Mouse (Mus musculus): Measurements from ENCODE around the gene Slc46a2. TPM values are rescaled to one million over a fixed set of nuclear protein-coding genes. Genes with fewer than 3 reads are reported as not detected.

The Slc46a2 gene
- polyA plus RNA-seq, 1 experiment from 2014 or later, result 0.14 TPM

DNA sequence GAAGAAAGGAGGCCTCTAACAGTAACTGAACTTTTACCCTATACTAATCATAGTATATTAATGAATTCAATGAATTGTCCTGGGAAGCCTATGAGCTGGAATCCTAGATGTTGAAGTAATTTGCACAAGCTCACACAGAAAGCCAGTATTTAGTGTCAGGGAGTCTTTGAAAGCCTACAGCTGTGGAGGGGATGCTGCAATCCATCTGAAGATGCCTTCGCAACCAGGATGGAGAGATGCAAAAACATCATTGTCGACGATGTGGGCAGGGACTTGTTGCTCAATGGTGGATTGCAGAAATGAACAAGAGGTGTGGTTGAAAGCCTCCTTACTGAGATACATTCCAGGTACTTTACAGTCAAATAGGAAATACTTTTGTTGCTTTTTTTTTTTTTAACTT, 3.1 kb upstream of the Slc46a2 start:
- no peak overlapping the region for H3K4me2 ChIP-seq (ENCODE audit: low read depth, low read length)
- 0 out of 2 replicates have a peak, but pooled peaks cover 4% of the 10 kb centered on the region for H3K27me3 ChIP-seq (ENCODE audit: control insufficient read depth, insufficient read depth, low read length)
- no peak overlapping the region for H3K27ac ChIP-seq (ENCODE audit: low read length)
- no peak overlapping the region for H3K9ac ChIP-seq (ENCODE audit: low read length)
- ATAC-seq (ENCODE audit: insufficient read depth, low FRiP score), result no peak
- H3K36me3 ChIP-seq (ENCODE audit: control insufficient read depth, insufficient read depth, low read length), result no peaks in the 10 kb centered on the region
- 86% methylated on average over 3 of the region's 3 CpGs for WGBS
- no peaks in the 10 kb centered on the region for H3K4me1 ChIP-seq (ENCODE audit: control insufficient read depth, insufficient read depth, low read length)
- no peak overlapping the region for H3K4me3 ChIP-seq (replicated peaks; ENCODE audit: low read length)
- no peaks in the 10 kb centered on the region for H3K9me3 ChIP-seq (replicated peaks; ENCODE audit: control insufficient read depth, low read length)

- peaks cover 2% of the 10 kb centered on the region; the same call in 1 of the 2 replicates for H3K4me1 ChIP-seq (ENCODE audit: control insufficient read depth, insufficient read depth, low read length)
- WGBS, result 91% methylated on average over 2 of the region's 2 CpGs
- no peak overlapping the region for H3K4me2 ChIP-seq (ENCODE audit: low read depth, low read length)
- no peaks in the 10 kb centered on the region for H3K36me3 ChIP-seq (ENCODE audit: control insufficient read depth, insufficient read depth, low read length)
- no peaks in the 10 kb centered on the region for H3K9me3 ChIP-seq (replicated peaks; ENCODE audit: control insufficient read depth, low read length)
- no peak overlapping the region for H3K27ac ChIP-seq (ENCODE audit: low read length)
- no peak overlapping the region for H3K9ac ChIP-seq (ENCODE audit: low read length)
- H3K4me3 ChIP-seq (replicated peaks; ENCODE audit: low read length), result no peak overlapping the region
- ATAC-seq (ENCODE audit: insufficient read depth, low FRiP score), result no peak
- H3K27me3 ChIP-seq (ENCODE audit: control insufficient read depth, insufficient read depth, low read length), result 0 out of 2 replicates have a peak, but pooled peaks cover under 1% of the 10 kb centered on the region
Measured at GRCm38 (mm10) chr4:59908785-59909184, 6.1 kb downstream of the Slc46a2 start.

- Histone ChIP-seq H3K4me1 (ENCODE audit: control insufficient read depth, insufficient read depth, low read length) (peaks cover 2% of the 10 kb centered on the region; the same call in 1 of the 2 replicates), H3K4me3 (replicated peaks; ENCODE audit: low read length) (no peak overlapping the region), H3K27ac (ENCODE audit: low read length) (no peak overlapping the region), H3K4me2 (ENCODE audit: low read depth, low read length) (no peak overlapping the region), H3K9me3 (replicated peaks; ENCODE audit: control insufficient read depth, low read length) (no peaks in the 10 kb centered on the region), H3K27me3 (ENCODE audit: control insufficient read depth, insufficient read depth, low read length) (no peaks in the 10 kb centered on the region), H3K36me3 (ENCODE audit: control insufficient read depth, insufficient read depth, low read length) (no peaks in the 10 kb centered on the region), H3K9ac (ENCODE audit: low read length) (no peak overlapping the region)
- no peak for ATAC-seq (ENCODE audit: insufficient read depth, low FRiP score)
- WGBS, result 38% methylated on average over 10 of the region's 10 CpGs
Measured at GRCm38 (mm10) chr4:59907657-59908230, 7.1 kb downstream of the Slc46a2 start.

GRCm38 (mm10) chr4:59907092-59907491, 7.8 kb downstream of the Slc46a2 start:
- 70% methylated on average over 6 of the region's 6 CpGs for WGBS
- H3K9ac ChIP-seq (ENCODE audit: low read length), result no peak overlapping the region
- no peak for ATAC-seq (ENCODE audit: insufficient read depth, low FRiP score)
- H3K4me3 ChIP-seq (replicated peaks; ENCODE audit: low read length), result no peak overlapping the region
- no peaks in the 10 kb centered on the region for H3K27me3 ChIP-seq (ENCODE audit: control insufficient read depth, insufficient read depth, low read length)
- H3K27ac ChIP-seq (ENCODE audit: low read length), result no peak overlapping the region
- H3K36me3 ChIP-seq (ENCODE audit: control insufficient read depth, insufficient read depth, low read length), result no peaks in the 10 kb centered on the region
- no peak overlapping the region for H3K4me2 ChIP-seq (ENCODE audit: low read depth, low read length)
- H3K4me1 ChIP-seq (ENCODE audit: control insufficient read depth, insufficient read depth, low read length), result peaks cover 2% of the 10 kb centered on the region; the same call in 1 of the 2 replicates
- H3K9me3 ChIP-seq (replicated peaks; ENCODE audit: control insufficient read depth, low read length), result no peaks in the 10 kb centered on the region

DNA sequence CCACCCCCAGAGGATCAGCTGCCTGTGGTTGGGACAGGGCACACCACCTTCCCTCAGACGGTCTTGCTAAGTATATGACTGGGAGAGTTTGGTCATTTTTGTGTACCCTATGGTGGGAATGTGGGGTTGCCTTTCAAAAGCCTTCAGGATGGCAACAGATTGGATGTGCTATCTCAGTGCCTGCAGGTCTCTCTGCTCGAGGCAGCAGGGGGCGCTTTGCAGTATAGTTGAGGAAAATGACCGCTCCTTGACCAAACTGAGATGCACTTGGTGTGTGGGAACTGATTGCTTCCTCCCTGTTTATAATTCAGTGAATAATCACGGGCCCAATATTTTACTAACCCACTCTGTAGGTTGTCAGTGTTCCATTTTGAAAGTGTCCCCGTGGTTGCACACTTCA, 12.3 kb downstream of the Slc46a2 start:
- Histone ChIP-seq H3K9me3 (replicated peaks; ENCODE audit: control insufficient read depth, low read length) (no peaks in the 10 kb centered on the region), H3K27me3 (ENCODE audit: control insufficient read depth, insufficient read depth, low read length) (no peaks in the 10 kb centered on the region), H3K9ac (ENCODE audit: low read length) (no peak overlapping the region), H3K4me1 (ENCODE audit: control insufficient read depth, insufficient read depth, low read length) (no peaks in the 10 kb centered on the region), H3K4me2 (ENCODE audit: low read depth, low read length) (no peak overlapping the region), H3K4me3 (replicated peaks; ENCODE audit: low read length) (no peak overlapping the region), H3K27ac (ENCODE audit: low read length) (no peak overlapping the region), H3K36me3 (ENCODE audit: control insufficient read depth, insufficient read depth, low read length) (peaks cover 2% of the 10 kb centered on the region; the same call in 1 of the 2 replicates)
- ATAC-seq (ENCODE audit: insufficient read depth, low FRiP score), result no peak
- WGBS, result 69% methylated on average over 6 of the region's 6 CpGs

DNA sequence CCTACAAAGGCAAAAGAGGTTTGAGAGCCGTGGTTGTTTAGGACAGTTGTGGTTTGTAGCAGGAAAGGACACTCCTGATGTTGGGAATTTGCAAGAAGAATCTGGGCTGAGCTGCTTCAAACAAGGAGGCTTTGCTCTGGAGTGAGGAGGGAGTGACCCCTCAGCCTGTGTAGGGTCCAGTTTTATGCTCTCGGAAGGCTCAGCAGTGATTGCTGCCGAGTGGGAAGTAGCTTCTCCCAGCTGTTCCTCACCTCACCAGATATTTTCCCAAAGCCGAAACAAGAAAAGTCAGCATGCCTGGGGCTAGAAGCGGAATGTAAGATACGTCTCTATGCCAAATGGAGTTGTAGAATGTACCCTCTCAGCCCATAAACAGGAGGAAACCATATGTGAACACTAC, 13.0 kb downstream of the Slc46a2 start:
- Histone ChIP-seq H3K4me2 (ENCODE audit: low read depth, low read length) (no peak overlapping the region), H3K4me3 (replicated peaks; ENCODE audit: low read length) (no peak overlapping the region), H3K9ac (ENCODE audit: low read length) (no peak overlapping the region), H3K27ac (ENCODE audit: low read length) (no peak overlapping the region; the same call in 1 of the 2 replicates), H3K9me3 (replicated peaks; ENCODE audit: control insufficient read depth, low read length) (no peaks in the 10 kb centered on the region), H3K4me1 (ENCODE audit: control insufficient read depth, insufficient read depth, low read length) (no peaks in the 10 kb centered on the region), H3K36me3 (ENCODE audit: control insufficient read depth, insufficient read depth, low read length) (peaks cover 2% of the 10 kb centered on the region; the same call in 1 of the 2 replicates), H3K27me3 (ENCODE audit: control insufficient read depth, insufficient read depth, low read length) (no peaks in the 10 kb centered on the region)
- no peak for ATAC-seq (ENCODE audit: insufficient read depth, low FRiP score)
- WGBS, result 86% methylated on average over 6 of the region's 6 CpGs

DNA sequence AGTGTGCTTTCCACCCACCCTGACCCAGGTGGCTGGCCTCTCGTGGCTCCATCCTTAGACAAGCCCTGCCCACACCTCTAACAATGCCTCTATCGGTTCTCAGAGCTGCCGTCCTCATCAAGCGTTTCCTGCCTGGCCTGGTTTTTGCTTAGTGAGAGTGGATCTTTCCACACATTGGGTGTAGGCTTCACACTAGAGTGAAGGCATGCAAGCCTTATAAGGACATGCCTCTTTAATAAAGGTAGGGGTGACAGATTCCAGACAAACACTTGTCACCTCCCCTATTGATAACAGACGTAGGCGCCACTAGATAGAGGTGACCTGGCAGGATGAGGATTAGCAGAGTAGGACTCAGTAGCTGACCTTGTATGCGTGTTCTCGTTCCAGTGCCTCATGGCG, 16.3 kb downstream of the Slc46a2 start:
- H3K4me3 ChIP-seq (replicated peaks; ENCODE audit: low read length), result no peak overlapping the region
- no peaks in the 10 kb centered on the region for H3K9me3 ChIP-seq (replicated peaks; ENCODE audit: control insufficient read depth, low read length)
- H3K27me3 ChIP-seq (ENCODE audit: control insufficient read depth, insufficient read depth, low read length), result no peaks in the 10 kb centered on the region
- H3K4me1 ChIP-seq (ENCODE audit: control insufficient read depth, insufficient read depth, low read length), result no peaks in the 10 kb centered on the region
- WGBS, result 58% methylated on average over 9 of the region's 9 CpGs
- no peak overlapping the region for H3K4me2 ChIP-seq (ENCODE audit: low read depth, low read length)
- peak; percentile 9; the same call in 1 of the 2 replicates for ATAC-seq (ENCODE audit: insufficient read depth, low FRiP score)
- H3K9ac ChIP-seq (ENCODE audit: low read length), result no peak overlapping the region
- peaks cover 2% of the 10 kb centered on the region; the same call in 1 of the 2 replicates for H3K36me3 ChIP-seq (ENCODE audit: control insufficient read depth, insufficient read depth, low read length)
- H3K27ac ChIP-seq (ENCODE audit: low read length), result peak overlapping the region; percentile 68

DNA sequence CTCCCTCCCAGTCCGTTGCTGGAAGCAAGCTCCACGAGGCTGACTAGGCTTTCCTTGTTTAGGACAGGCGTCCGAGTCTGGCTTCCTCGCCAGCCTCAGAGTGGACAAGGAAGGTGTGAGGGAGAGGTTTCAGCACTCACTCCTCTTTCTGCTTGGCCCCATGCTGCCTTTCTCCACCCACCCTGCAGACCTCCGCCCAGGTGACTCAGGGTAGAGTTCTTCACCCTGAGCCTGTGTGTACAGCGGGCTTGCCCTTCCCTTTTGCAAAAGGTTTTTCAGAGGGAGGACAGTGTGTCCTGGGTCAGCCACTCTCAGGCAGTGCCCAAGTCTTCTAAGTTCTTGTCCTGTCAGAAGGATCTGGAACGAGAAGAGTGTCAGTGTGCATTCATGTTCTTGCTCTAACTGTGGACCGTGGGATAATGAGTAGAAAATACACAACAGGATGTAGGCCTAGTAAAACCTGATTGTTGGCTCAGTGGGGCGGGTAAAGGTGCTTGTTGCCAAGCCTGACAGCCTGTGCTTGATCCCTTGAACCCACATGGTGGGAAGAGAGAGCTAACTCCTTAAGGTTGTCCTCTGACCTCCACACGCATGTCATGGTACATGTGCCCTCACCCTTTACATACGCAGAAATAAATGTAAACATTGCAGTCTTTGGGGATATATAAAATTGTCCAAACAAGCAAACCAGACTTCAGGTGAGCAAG, 16.9 kb downstream of the Slc46a2 start:
- peaks cover 2% of the 10 kb centered on the region; the same call in 1 of the 2 replicates for H3K36me3 ChIP-seq (ENCODE audit: control insufficient read depth, insufficient read depth, low read length)
- no peaks in the 10 kb centered on the region for H3K9me3 ChIP-seq (replicated peaks; ENCODE audit: control insufficient read depth, low read length)
- no peak overlapping the region for H3K9ac ChIP-seq (ENCODE audit: low read length)
- peak overlapping the region; percentile 68 for H3K27ac ChIP-seq (ENCODE audit: low read length)
- H3K4me2 ChIP-seq (ENCODE audit: low read depth, low read length), result no peak overlapping the region
- no peaks in the 10 kb centered on the region for H3K27me3 ChIP-seq (ENCODE audit: control insufficient read depth, insufficient read depth, low read length)
- 62% methylated on average over 12 of the region's 12 CpGs for WGBS
- no peak overlapping the region for H3K4me3 ChIP-seq (replicated peaks; ENCODE audit: low read length)
- ATAC-seq (ENCODE audit: insufficient read depth, low FRiP score), result peak; percentile 68; the same call in 1 of the 2 replicates
- no peaks in the 10 kb centered on the region for H3K4me1 ChIP-seq (ENCODE audit: control insufficient read depth, insufficient read depth, low read length)

DNA sequence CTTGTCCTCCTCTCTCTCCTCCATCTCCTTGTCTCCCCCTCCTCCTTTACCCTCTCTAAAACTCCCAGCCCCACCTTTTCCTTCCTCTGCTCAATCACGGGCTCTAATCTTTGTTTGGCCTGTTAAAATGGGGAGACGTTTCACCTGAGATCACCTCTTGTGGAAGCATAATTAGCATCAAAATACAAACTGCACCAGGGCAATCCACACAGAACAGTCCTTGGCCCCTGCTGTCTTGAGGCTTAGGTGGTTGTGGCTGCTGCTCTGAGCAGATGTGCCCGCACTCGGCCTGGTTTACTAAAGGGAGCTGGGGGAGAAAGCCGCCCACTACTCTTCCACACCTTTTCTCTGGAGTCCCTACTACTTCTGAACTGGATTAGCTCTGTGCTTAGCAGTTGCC, 18.9 kb downstream of the Slc46a2 start:
- no peak for ATAC-seq (ENCODE audit: insufficient read depth, low FRiP score)
- Histone ChIP-seq H3K9me3 (replicated peaks; ENCODE audit: control insufficient read depth, low read length) (no peaks in the 10 kb centered on the region), H3K4me1 (ENCODE audit: control insufficient read depth, insufficient read depth, low read length) (no peaks in the 10 kb centered on the region), H3K4me3 (replicated peaks; ENCODE audit: low read length) (no peak overlapping the region), H3K27me3 (ENCODE audit: control insufficient read depth, insufficient read depth, low read length) (no peaks in the 10 kb centered on the region), H3K9ac (ENCODE audit: low read length) (no peak overlapping the region), H3K27ac (ENCODE audit: low read length) (no peak overlapping the region), H3K36me3 (ENCODE audit: control insufficient read depth, insufficient read depth, low read length) (peaks cover 2% of the 10 kb centered on the region; the same call in 1 of the 2 replicates), H3K4me2 (ENCODE audit: low read depth, low read length) (no peak overlapping the region)
- 67% methylated on average over 5 of the region's 5 CpGs for WGBS
